Mouse (Mus musculus) CH12.LX (cell line): ENCODE results near the gene Rgr. TPM values are rescaled to one million over a fixed set of nuclear protein-coding genes. Genes with fewer than 3 reads are reported as not detected.

Source experiments
- DNase-seq: peaks from one replicate; pipeline ENCODE4 v3.0.0-alpha.2; 2013; ENCODE audit errors: extremely low read depth
- H3K27ac ChIP-seq: 2 replicates; pipeline ENCODE4 v1.5.1; 2012; ENCODE audit warnings: low read depth, mild to moderate bottlenecking, control low read depth, moderate library complexity; ENCODE audit not compliant: insufficient read depth
- H3K27me3 ChIP-seq: replicated peaks from 2 replicates; pipeline ENCODE3; 2012; ENCODE audit warnings: inconsistent platforms
- H3K36me3 ChIP-seq, 2 experiments: replicated peaks in 1 of 2; 2 replicates each; pipeline versions ENCODE3 to v1.6.1; 2012; ENCODE audit warnings: inconsistent platforms in 1 of 2, low read length in 1 of 2, mild to moderate bottlenecking in 1 of 2, mixed read lengths in 1 of 2, moderate library complexity in 1 of 2; ENCODE audit not compliant: control insufficient read depth in 1 of 2, insufficient read depth in 1 of 2
- H3K4me1 ChIP-seq, 2 experiments: 2 replicates each; pipeline ENCODE4 v1.6.1; 2012; ENCODE audit warnings: inconsistent platforms in 1 of 2, moderate library complexity in 1 of 2; ENCODE audit not compliant: insufficient read depth in 2 of 2, control insufficient read depth in 1 of 2
- H3K4me2 ChIP-seq: 2 replicates; pipeline ENCODE4 v1.6.1; 2012; ENCODE audit warnings: low read depth, mild to moderate bottlenecking, control low read depth; ENCODE audit not compliant: poor library complexity, insufficient read depth, severe bottlenecking
- H3K4me3 ChIP-seq, 3 experiments: fragments of 150-350 bp in 1 of 3; sonication (generic) in 1 of 3; replicated peaks in 1 of 3; 2 replicates each; pipeline versions ENCODE3 to v1.5.1; 2011 to 2012; ENCODE audit warnings: low read depth in 2 of 3, low read length in 2 of 3, mild to moderate bottlenecking in 2 of 3, moderate library complexity in 2 of 3, control low read depth in 1 of 3, improper control_type of control experiment in 1 of 3, inconsistent platforms in 1 of 3, mixed read lengths in 1 of 3; ENCODE audit not compliant: poor library complexity in 1 of 3
- H3K79me2 ChIP-seq: replicated peaks from 2 replicates; pipeline ENCODE4 v1.6.1; 2012; ENCODE audit warnings: mild to moderate bottlenecking, moderate library complexity; ENCODE audit not compliant: control insufficient read depth, poor library complexity, insufficient read depth, severe bottlenecking; ENCODE audit errors: extremely low read depth
- H3K9ac ChIP-seq: 2 replicates; pipeline ENCODE4 v1.6.1; 2012; ENCODE audit warnings: low read depth, mild to moderate bottlenecking, control low read depth, moderate library complexity; ENCODE audit not compliant: insufficient read depth
- H3K9me3 ChIP-seq: replicated peaks from 2 replicates; pipeline ENCODE3; 2012; ENCODE audit warnings: low read length, inconsistent platforms, mixed read lengths
- CHD1 ChIP-seq: IDR thresholded peaks from 2 replicates; pipeline ENCODE4 v1.6.1; 2012; ENCODE audit warnings: low read depth, low read length, improper control_type of control experiment, inconsistent platforms
- E2F4 ChIP-seq: IDR thresholded peaks from 2 replicates; pipeline ENCODE4 v1.6.1; 2011; ENCODE audit warnings: low read depth, low read length, improper control_type of control experiment; ENCODE audit not compliant: insufficient replicate concordance
- ELF1 ChIP-seq: IDR thresholded peaks from 2 replicates; pipeline ENCODE4 v1.6.1; 2014; ENCODE audit warnings: low read depth, mild to moderate bottlenecking, inconsistent platforms, low read length, improper control_type of control experiment
- HCFC1 ChIP-seq: IDR thresholded peaks from 2 replicates; pipeline ENCODE4 v1.6.1; 2012; ENCODE audit warnings: low read depth, mild to moderate bottlenecking, inconsistent platforms, low read length, improper control_type of control experiment
- IRF4 ChIP-seq: IDR thresholded peaks from 2 replicates; pipeline ENCODE4 v1.6.1; 2014; ENCODE audit warnings: low read depth, mild to moderate bottlenecking, inconsistent platforms, low read length, improper control_type of control experiment
- KAT2A ChIP-seq: IDR thresholded peaks from 2 replicates; pipeline ENCODE4 v1.6.1; 2012; ENCODE audit warnings: low read length, improper control_type of control experiment, inconsistent platforms; ENCODE audit not compliant: insufficient replicate concordance
- MXI1 ChIP-seq: IDR thresholded peaks from 2 replicates; pipeline ENCODE4 v1.6.1; 2011; ENCODE audit warnings: mild to moderate bottlenecking, low read depth, low read length, improper control_type of control experiment
- POLR2AphosphoS2 ChIP-seq: IDR thresholded peaks from 2 replicates; pipeline ENCODE4 v1.6.1; 2011; ENCODE audit warnings: low read depth, low read length, improper control_type of control experiment
- RAD21 ChIP-seq: IDR thresholded peaks from 2 replicates; pipeline ENCODE4 v1.6.1; 2011; ENCODE audit warnings: low read depth, mild to moderate bottlenecking, low read length, improper control_type of control experiment, moderate library complexity
- RCOR1 ChIP-seq: conservative IDR thresholded peaks from 2 replicates; pipeline ENCODE4 v1.6.1; 2012; ENCODE audit warnings: low read depth, mild to moderate bottlenecking, inconsistent platforms, low read length, improper control_type of control experiment
- TBP ChIP-seq: conservative IDR thresholded peaks from 2 replicates; pipeline ENCODE4 v1.6.1; 2011; ENCODE audit warnings: low read depth, low read length, improper control_type of control experiment
- USF1 ChIP-seq: IDR thresholded peaks from 2 replicates; pipeline ENCODE4 v1.6.1; 2014; ENCODE audit warnings: low read depth, mild to moderate bottlenecking, inconsistent platforms, low read length, improper control_type of control experiment
- USF2 ChIP-seq: conservative IDR thresholded peaks from 2 replicates; pipeline ENCODE4 v1.6.1; 2011; ENCODE audit warnings: low read depth, low read length, improper control_type of control experiment
- ZKSCAN1 ChIP-seq: IDR thresholded peaks from 2 replicates; pipeline ENCODE4 v1.6.1; 2012; ENCODE audit warnings: low read depth, inconsistent platforms, low read length, improper control_type of control experiment, borderline replicate concordance
- dilution Hi-C: fragments of 300-500 bp; cut with MboI; formaldehyde crosslinking; loops from 2 replicates; pipeline ENCODE4 v1.14.3; 2020; ENCODE audit warnings: low sequenced_read_pairs; ENCODE audit not compliant: extremely low pct_unique_long_range_greater_than_20kb, extremely low pct_ligation_motif_present
- in situ Hi-C: fragments of 300-500 bp; cut with MboI; formaldehyde crosslinking; loops from 3 replicates; pipeline ENCODE4 v1.14.3; 2019; ENCODE audit warnings: low sequenced_read_pairs, low pct_ligation_motif_present, low pct_unique_long_range_greater_than_20kb, mixed read lengths
- polyA plus RNA-seq: library from polyadenylated mRNA; unstranded; fragments of >175 nt; gene quantifications from 2 replicates; pipeline ENCODE4 v1.2.1, GENCODE M21; 2012; ENCODE audit warnings: low read depth; ENCODE audit not compliant: insufficient read length
- total RNA-seq, 2 experiments: library from RNA; depleted of rRNA; stranded (reverse); fragments of 300-350 nt in 1 of 2; fragments of >200 nt in 1 of 2; gene quantifications; 2 replicates each; pipeline ENCODE4 v1.2.3; 2012 to 2014

Gene Rgr
- total and polyA plus RNA-seq, 3 experiments: not detected

GRCm38 (mm10) chr14:36989784-36990183, 59.0 kb downstream of the Rgr start:
- H3K36me3 ChIP-seq: no peaks in the 10 kb centered on the region
- no peaks in the 10 kb centered on the region for H3K9me3 ChIP-seq
- DNase-seq: no peak
- no peak overlapping the region for H3K4me3 ChIP-seq
- peaks cover 0 to 3% of the 10 kb centered on the region in 2 experiments; a peak in 1 of 4 replicates for H3K4me1 ChIP-seq
- H3K9ac ChIP-seq: no peak overlapping the region
- dilution Hi-C loops: no loop called here
- H3K27ac ChIP-seq: no peak overlapping the region
- no peaks in the 10 kb centered on the region for H3K27me3 ChIP-seq
- in situ Hi-C loops: no loop called here
- no peak overlapping the region for H3K4me2 ChIP-seq
- no peak for TF ChIP-seq KAT2A
- no peak for TF ChIP-seq E2F4
- TF ChIP-seq TBP: no peak
- no peak for TF ChIP-seq USF1
- no peak for TF ChIP-seq IRF4
- no peak for TF ChIP-seq CHD1
- no peaks in the 10 kb centered on the region for H3K79me2 ChIP-seq

DNA sequence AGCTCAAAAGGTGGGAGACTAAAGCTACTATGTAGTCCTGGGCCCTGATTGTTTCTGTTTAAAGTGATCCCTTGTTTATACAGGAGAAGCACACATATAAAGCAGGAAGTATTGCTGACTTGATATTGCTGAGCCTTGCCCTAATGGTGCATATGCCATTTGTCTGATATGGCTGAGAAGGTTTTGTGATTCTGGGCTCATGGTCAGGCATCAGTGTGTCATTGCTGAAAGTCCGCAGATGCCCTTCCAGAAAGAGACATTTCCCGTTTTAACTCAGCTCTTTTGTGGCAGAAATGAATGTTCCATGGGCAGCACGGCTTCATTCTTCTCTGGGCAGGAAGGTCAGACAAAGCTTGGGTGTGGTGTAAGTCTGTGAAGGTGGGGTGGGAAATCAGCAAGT, 63.1 kb downstream of the Rgr start:
- Histone ChIP-seq H3K79me2 (no peaks in the 10 kb centered on the region), H3K4me1 (peaks cover 0 to 3% of the 10 kb centered on the region in 2 experiments; a peak in 1 of 4 replicates), H3K9me3 (no peaks in the 10 kb centered on the region), H3K27ac (no peak overlapping the region), H3K36me3 (no peaks in the 10 kb centered on the region), H3K4me2 (no peak overlapping the region), H3K27me3 (no peaks in the 10 kb centered on the region), H3K4me3 (no peak overlapping the region), H3K9ac (no peak overlapping the region)
- dilution Hi-C loops: no loop called here
- in situ Hi-C loops: no loop called here
- no peak for DNase-seq
- TF ChIP-seq HCFC1 (no peak), USF2 (no peak), POLR2AphosphoS2 (no peak), RCOR1 (no peak), ELF1 (no peak), RAD21 (no peak), KAT2A (no peak), MXI1 (no peak), ZKSCAN1 (no peak)
- TF ChIP-seq, all 38 proteins: peak for 0

Other genes with a start within 250 kb of the Rgr start
- 7.9 and 8.8 TPM in 2 replicates for gene Ccser2, start 80.2 kb downstream of the Rgr start, total RNA-seq (2012; rRNA removed)
- 9.6 and 9.8 TPM in 2 replicates for gene Ccser2, start 80.2 kb downstream of the Rgr start, total RNA-seq (2014; rRNA removed)
- gene Ccser2, start 80.2 kb downstream of the Rgr start, polyA plus RNA-seq: 8.5 and 9.3 TPM in 2 replicates
- not detected in 2 replicates for gene Lrit1, start 5.9 kb upstream of the Rgr start, total RNA-seq (2012; rRNA removed)
- not detected in 2 replicates for gene Lrit1, start 5.9 kb upstream of the Rgr start, total RNA-seq (2014; rRNA removed)
- gene Lrit1, start 5.9 kb upstream of the Rgr start, polyA plus RNA-seq: not detected in 2 replicates
- gene Lrit2, start 19.0 kb upstream of the Rgr start, total RNA-seq (2012; rRNA removed): not detected in 2 replicates
- gene Lrit2, start 19.0 kb upstream of the Rgr start, total RNA-seq (2014; rRNA removed): not detected in 2 replicates
- gene Lrit2, start 19.0 kb upstream of the Rgr start, polyA plus RNA-seq: not detected in 2 replicates
- not detected in 2 replicates for gene Cdhr1, start 49.4 kb upstream of the Rgr start, total RNA-seq (2012; rRNA removed)
- gene Cdhr1, start 49.4 kb upstream of the Rgr start, total RNA-seq (2014; rRNA removed): not detected in 2 replicates
- not detected in 2 replicates for gene Cdhr1, start 49.4 kb upstream of the Rgr start, polyA plus RNA-seq
- gene 2610528A11Rik, start 65.1 kb upstream of the Rgr start, total RNA-seq (2012; rRNA removed): not detected in 2 replicates
- not detected in 2 replicates for gene 2610528A11Rik, start 65.1 kb upstream of the Rgr start, total RNA-seq (2014; rRNA removed)
- gene 2610528A11Rik, start 65.1 kb upstream of the Rgr start, polyA plus RNA-seq: not detected in 2 replicates
- gene Ghitm, start 86.3 kb upstream of the Rgr start, total RNA-seq (2012; rRNA removed): 190 and 302 TPM in 2 replicates
- gene Ghitm, start 86.3 kb upstream of the Rgr start, total RNA-seq (2014; rRNA removed): 320 and 363 TPM in 2 replicates
- 311 TPM in 2 replicates for gene Ghitm, start 86.3 kb upstream of the Rgr start, polyA plus RNA-seq